Mouse (Mus musculus) gastrocnemius, postnatal 4 days (tissue): ENCODE results near the gene Atad2b. TPM values are rescaled to one million over a fixed set of nuclear protein-coding genes. Genes with fewer than 3 reads are reported as not detected.
"Not testable (repeated sequence)": the region's sequence is repeated elsewhere in the genome, so short reads cannot be mapped to it uniquely, and the experiment has no call there.

Experiments used
- DNase-seq, 2 experiments: peaks; one replicate each; pipeline ENCODE4 v3.0.0; 2021 to 2022; ENCODE audit warnings: low spot score in 2 of 2, mixed read lengths in 2 of 2
- total RNA-seq, 2 experiments: library from RNA; stranded (reverse); gene quantifications; 2 replicates each; pipeline ENCODE4 v1.2.3; 2021

Gene Atad2b
- total RNA-seq, 2 experiments from 2014 or later = 30.4 to 35.2 TPM

- not testable (repeated sequence) for DNase-seq
Observed at GRCm38 (mm10) chr12:4910496-4910895, 6.7 kb upstream of the Atad2b start.

- no peak for DNase-seq
Observed at GRCm38 (mm10) chr12:4911716-4912115, 5.4 kb upstream of the Atad2b start.

- DNase-seq = no peak
Observed at GRCm38 (mm10) chr12:4914441-4914840, 2.7 kb upstream of the Atad2b start.

GRCm38 (mm10) chr12:4914944-4915343 lies 2.2 kb upstream of the Atad2b start:
- no peak for DNase-seq

GRCm38 (mm10) chr12:4917805-4918591 lies 845 bp downstream of the Atad2b start:
- peak; percentile 38 to 60 for DNase-seq

GRCm38 (mm10) chr12:4928197-4928596 lies 11.0 kb downstream of the Atad2b start:
- no peak for DNase-seq

GRCm38 (mm10) chr12:4930820-4931548 lies 13.8 kb downstream of the Atad2b start:
- no peak for DNase-seq

- no peak for DNase-seq
Observed at GRCm38 (mm10) chr12:4952272-4952671, 35.1 kb downstream of the Atad2b start.

- no peak for DNase-seq
Observed at GRCm38 (mm10) chr12:4953156-4953555, 36.0 kb downstream of the Atad2b start.

GRCm38 (mm10) chr12:4972939-4973338 lies 55.8 kb downstream of the Atad2b start:
- DNase-seq = peak; percentile 43 to 75

GRCm38 (mm10) chr12:4978324-4978723 lies 61.2 kb downstream of the Atad2b start:
- DNase-seq = no peak

GRCm38 (mm10) chr12:4996981-4997380 lies 79.8 kb downstream of the Atad2b start:
- no peak for DNase-seq

- DNase-seq = no peak
Observed at GRCm38 (mm10) chr12:5005338-5005737, 88.2 kb downstream of the Atad2b start.

- DNase-seq = not testable (repeated sequence)
Observed at GRCm38 (mm10) chr12:5005776-5006175, 88.6 kb downstream of the Atad2b start.

- DNase-seq = not testable (repeated sequence)
Observed at GRCm38 (mm10) chr12:5008638-5009037, 91.5 kb downstream of the Atad2b start.

GRCm38 (mm10) chr12:5025226-5025861 lies 108.2 kb downstream of the Atad2b start:
- no peak for DNase-seq

- no peak for DNase-seq
Observed at GRCm38 (mm10) chr12:5029035-5029434, 111.9 kb downstream of the Atad2b start.

GRCm38 (mm10) chr12:5038008-5038407 lies 120.9 kb downstream of the Atad2b start:
- DNase-seq = no peak

- DNase-seq = no peak
Observed at GRCm38 (mm10) chr12:5044141-5044540, 127.0 kb downstream of the Atad2b start.

- DNase-seq = no peak
Observed at GRCm38 (mm10) chr12:5048104-5048503, 131.0 kb downstream of the Atad2b start.

GRCm38 (mm10) chr12:5067590-5067989 lies 150.4 kb downstream of the Atad2b start:
- DNase-seq = no peak

- no peak for DNase-seq
Observed at GRCm38 (mm10) chr12:5070131-5070530, 153.0 kb downstream of the Atad2b start.
